Mouse (Mus musculus): ENCODE measurements around the gene Rack1. TPM values are rescaled to one million over a fixed set of nuclear protein-coding genes. Genes with fewer than 3 reads are reported as not detected.
A peak's percentile ranks its signal among the peaks of the same experiment; 100 is the strongest.
"Not testable (repeated sequence)": the region's sequence is repeated elsewhere in the genome, so short reads cannot be mapped to it uniquely, and the experiment has no call there.

The Rack1 gene
- total RNA-seq, 2 experiments from 2014 or later: 223 to 235 TPM

DNA sequence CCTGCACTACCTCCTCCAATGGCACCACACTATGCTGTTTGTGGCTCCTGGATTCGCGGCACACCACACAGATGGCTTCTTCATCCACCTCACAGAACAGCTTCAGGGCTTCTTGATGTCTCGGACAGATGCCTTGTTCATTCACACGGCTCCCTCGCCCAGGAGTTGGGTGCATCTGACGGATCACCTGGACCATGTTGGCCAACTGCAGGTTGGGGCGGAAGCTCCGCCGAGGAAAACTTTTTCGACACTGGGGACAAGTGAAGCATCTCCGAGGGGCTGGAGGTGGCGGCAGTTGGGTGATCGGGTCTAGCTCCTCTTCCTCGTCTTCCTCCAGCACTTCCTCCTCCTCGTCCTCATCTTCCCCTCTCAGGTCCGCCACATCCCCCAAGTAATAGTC is 15.7 kb downstream of the Rack1 start:
- intact Hi-C loops (cut with DNase I): loop anchor here (5.0 kb wide), 1 partner anchor 386 kb away; the partner anchor contains the start of gene Zfp62
- DNase-seq (ENCODE audit: low spot score in 2 of 2): no peak

DNA sequence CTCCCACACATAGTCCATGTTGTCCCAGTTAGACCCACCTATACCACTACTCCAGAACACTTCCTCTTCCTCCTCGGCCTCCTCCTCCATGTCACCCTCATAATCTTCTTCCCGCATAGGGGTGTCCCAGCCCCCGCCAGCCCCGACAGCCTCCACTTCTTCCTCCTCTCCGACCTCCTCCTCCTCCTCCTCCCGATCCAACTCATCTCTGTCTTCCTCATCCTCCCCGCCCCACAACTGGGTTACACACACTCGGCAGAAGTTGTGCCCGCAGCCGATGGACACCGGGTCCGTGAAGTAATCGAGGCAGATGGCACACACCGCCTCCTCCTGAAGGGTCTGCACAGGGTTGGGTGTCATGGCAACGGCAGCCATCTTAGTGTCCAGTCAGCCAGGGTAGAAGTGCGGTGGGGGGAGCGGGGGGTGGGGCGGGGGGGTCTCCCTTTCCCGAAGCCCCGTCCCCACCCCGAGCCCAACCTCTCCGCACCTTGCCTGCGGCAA is 16.2 kb downstream of the Rack1 start:
- intact Hi-C loops (cut with DNase I): loop anchor here (5.0 kb wide), 1 partner anchor 386 kb away; the partner anchor contains the start of gene Zfp62
- DNase-seq (ENCODE audit: low spot score in 2 of 2): peak; percentile 46 to 48

DNA sequence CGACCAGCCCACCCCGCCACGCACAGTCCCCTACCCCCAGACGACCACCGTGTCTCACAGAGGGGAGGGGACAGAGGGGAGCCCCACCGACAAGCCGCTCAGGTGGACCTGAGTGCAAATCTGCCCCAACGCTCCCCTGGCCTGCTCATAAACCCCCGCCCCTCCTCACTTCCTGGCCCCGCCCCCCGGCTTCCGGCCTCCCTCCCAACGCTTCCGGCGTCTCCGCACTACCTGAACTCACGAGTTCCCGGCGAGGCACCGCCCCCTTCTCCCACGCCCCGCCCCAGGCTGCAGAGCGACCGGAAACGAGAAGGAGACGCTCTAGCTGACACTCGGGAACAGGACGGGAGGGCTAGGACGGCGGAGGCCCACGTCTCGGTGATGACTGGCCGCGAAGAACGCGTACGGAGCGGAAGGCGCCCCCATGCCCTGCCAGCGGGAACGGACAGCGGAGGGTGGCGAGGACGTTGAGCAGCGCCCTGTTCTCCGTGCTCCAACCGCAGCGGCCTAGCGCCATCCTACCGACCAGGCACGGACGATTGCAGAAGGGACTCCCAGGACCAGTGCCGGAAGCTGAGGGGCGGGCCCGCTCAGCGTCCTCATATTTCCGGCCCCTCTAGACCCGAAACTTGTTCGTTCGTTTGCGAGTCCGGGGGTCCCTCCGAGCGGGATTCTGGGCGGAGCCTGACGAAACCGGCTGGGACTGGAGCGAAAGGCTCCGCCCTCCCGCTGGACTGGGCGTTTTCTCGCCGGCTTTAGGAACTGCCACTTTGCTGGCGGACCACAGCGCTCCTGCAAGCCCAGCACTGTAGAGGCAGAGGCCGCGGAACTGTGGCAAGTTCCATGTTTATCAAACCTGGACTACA is 16.9 kb downstream of the Rack1 start, which contains the start of gene Trim41:
Gene Trim41, minus strand, starts transcription at position 554 of the 866 bp plus-strand sequence.
- intact Hi-C loops (cut with DNase I): loop anchor here (1.0 to 5.0 kb wide), 3 partner anchors 17 to 385 kb away; partner anchors contain the start of genes Rack1 and Zfp62

DNA sequence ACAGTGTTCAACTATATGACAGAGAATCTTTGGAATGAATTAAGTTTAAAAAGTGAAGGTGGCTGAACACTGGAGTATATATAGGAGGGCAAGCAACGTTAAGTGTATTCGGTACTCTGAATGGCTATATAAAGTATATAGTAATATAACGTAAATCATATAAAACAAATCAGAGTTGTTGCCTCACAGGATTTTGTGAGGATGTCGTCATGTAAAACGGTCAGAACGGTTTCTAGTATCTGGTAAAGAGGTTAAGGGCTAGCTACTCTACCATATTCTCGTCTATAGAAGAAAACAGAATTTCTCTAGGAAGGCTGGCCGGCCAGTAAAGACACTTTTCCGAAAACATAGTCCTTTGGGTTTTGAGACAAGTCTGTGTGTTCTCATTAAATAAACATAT is 17.7 kb downstream of the Rack1 start:
- no peak for DNase-seq (ENCODE audit: low spot score in 2 of 2)
- intact Hi-C loops (cut with DNase I): loop anchor here (1.0 to 5.0 kb wide), 4 partner anchors 17 to 385 kb away; partner anchors contain the start of genes Rack1 and Zfp62

More for the DNA sequence above, 16.9 kb downstream of the Rack1 start, which contains the start of gene Trim41:
- peak; percentile 99 for DNase-seq (ENCODE audit: low spot score in 2 of 2)

DNA sequence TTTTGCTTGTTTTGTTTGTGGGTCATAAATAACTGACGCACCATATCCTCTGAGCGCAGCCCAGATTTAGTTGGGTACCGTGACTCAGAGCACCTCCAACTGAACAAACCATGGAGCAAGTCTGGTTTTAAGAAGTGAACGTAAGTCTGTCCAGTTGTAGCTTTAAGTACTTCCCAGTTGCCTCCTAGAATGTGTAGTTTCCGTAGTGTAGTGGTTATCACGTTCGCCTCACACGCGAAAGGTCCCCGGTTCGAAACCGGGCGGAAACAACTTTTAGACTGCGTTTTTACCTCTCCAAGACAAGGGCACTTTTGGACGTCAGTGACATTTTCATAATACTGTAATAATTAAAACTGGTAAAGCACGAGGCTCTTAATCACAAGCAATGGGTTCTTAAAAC is 18.2 kb downstream of the Rack1 start:
- intact Hi-C loops (cut with DNase I): loop anchor here (2.0 to 5.0 kb wide), 2 partner anchors 16 to 384 kb away; partner anchors contain the start of gene Zfp62
- peak; percentile 88 to 95 for DNase-seq (ENCODE audit: low spot score in 2 of 2)

DNA sequence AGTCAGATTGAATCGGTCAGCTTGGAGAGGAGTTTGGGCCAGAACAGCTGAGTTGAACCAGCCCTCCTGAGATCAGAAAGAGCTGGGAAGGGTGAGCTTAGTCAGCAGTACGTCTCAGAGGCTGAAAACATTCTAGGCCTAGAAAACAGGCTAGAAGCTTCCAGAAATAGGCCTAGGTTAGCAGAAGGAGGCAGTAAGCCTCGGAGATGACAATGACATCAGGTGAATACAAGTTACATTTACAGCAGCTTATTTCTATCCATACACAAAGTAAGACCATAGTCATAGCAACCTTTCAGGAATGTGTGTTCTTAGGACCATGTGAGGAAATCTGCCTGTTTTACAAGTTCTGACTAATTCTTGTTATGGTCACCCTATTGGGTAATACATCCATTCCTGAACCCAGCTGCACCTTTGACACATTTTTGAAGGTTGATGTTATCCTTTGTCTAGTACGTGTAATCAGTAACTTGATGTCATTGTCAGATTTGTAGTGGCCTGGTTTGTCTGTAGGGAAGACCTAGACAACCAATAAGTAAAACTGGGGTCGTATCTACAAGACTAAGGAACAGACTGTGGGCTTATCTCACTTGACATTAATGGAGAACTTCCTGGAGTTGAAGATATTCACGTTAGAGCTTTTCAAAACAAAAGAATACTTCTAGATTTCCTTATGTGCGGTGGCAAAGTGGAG is 19.6 kb downstream of the Rack1 start:
- DNase-seq (ENCODE audit: low spot score in 2 of 2): no peak
- intact Hi-C loops (cut with DNase I): loop anchor here (2.0 to 5.0 kb wide), 2 partner anchors 15 to 383 kb away; partner anchors contain the start of gene Zfp62

DNA sequence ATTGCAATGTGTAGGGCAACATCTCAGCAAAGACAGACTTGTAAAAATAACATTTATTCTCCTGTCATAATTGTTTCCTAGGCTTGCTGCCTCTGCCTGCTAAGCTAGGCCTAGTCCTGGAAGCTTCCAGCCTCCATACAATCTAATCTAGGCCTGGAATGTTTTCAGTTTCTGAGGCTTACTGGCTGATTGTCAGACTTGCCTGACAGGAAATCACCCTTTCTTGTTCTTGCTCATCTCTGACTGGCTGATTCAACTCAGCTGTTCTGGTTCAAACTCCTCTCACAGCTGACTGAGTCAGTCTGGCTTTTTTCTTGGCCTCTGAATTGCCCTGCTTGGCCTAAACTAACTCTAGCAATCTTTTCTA is 20.2 kb downstream of the Rack1 start:
- DNase-seq (ENCODE audit: low spot score in 2 of 2): no peak
- intact Hi-C loops (cut with DNase I): no loop called here

DNA sequence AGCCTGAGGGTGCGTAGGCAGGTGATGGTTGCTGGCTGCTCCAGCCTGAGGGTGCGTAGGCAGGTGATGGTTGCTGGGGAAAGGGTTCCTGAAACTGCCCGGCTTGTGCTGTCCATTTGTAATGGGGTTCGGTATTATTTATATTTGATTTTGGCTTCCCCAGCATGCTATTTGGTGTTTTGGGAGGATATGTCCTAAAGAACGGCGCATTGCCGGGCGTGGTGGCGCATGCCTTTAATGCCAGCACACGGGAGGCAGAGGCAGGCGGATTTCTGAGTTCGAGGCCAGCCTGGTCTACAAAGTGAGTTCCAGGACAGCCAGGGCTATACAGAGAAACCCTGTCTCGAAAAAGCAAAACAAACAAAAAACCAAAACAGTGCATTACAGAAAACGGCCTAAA is 21.2 kb downstream of the Rack1 start:
- intact Hi-C loops (cut with DNase I); DNase-seq (ENCODE audit: low spot score in 2 of 2): not testable (repeated sequence)

DNA sequence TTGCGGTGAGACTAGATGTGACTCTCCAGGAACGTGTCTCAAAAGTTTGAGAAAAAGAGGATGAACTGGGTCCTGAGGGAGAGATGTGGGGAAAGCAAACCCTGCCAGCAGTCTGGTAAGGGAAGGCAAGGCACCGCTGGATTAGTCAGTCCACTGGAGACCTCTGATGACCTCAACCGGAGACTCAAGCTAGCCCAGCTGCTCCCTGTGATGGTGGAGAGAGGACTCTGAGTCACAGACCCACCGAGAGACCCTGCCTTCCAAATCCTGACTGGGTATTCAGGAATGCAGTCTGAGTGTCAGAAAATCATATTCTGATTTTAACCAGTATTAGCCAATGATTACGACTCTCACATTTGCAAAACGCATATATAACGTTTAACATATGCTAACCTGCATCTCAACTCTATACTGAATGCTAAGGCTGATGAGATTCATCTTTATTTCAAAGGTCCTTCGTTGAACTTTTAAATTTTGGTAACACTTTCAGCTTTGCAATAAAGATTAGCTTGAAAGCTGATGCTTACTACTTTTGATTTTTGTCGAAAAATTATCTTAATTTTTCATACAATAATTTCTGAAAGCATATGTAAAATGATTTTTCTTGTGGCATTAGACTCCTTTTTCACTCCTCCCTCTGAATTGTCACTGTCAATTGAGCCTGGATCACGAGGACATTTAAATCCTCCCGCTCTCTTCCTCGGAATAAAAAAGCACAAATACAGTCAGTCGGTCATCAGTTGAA is 22.8 kb downstream of the Rack1 start:
- DNase-seq (ENCODE audit: low spot score in 2 of 2): no peak
- intact Hi-C loops (cut with DNase I): no loop called here

DNA sequence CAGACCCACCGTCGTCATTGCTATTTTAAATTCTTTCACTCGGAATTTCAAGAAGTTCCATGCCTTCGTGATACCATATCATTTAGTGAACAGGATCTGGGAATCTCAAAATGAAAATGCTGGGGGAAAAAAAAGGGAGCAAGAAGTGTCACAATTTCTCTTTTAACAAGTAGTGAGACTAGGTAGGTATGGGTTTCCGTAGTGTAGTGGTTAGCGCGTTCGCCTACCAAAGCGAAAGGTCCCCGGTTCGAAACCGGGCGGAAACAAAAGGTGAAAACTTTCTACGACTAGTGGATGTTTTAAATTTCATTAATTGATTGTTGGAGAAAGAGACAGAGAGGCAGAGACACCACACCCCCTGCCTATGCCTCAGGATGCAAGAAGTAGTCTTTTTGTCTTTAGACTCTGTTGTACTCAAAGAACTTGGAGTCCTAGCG is 23.4 kb downstream of the Rack1 start:
- intact Hi-C loops (cut with DNase I): no loop called here
- DNase-seq (ENCODE audit: low spot score in 2 of 2): peak; percentile 54 to 62

DNA sequence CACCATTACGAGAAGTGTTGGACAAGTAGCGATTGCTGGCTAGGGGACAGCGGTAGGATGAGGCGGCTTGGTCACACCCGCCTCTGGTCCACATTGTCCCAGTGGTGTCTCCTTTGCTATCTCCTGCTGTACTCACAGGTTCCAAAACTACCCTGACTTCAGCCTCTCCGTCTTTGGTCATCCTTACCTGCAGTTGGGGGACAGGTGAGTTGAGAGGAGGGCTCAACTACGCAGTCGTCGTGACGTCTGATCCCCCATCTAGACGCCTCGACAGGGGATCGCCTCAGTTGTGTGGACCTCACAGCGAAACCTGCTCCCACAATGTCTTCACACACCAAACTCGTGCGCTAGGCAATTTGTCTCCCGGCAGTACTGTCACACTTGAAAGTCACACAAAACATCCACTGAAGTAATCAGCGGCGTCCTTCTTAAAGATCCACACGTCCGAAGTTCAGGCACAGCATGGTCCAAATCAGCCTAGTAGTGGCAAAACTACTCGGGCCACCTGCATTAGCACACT is 24.2 kb downstream of the Rack1 start:
- intact Hi-C loops (cut with DNase I): no loop called here
- DNase-seq (ENCODE audit: low spot score in 2 of 2): no peak

DNA sequence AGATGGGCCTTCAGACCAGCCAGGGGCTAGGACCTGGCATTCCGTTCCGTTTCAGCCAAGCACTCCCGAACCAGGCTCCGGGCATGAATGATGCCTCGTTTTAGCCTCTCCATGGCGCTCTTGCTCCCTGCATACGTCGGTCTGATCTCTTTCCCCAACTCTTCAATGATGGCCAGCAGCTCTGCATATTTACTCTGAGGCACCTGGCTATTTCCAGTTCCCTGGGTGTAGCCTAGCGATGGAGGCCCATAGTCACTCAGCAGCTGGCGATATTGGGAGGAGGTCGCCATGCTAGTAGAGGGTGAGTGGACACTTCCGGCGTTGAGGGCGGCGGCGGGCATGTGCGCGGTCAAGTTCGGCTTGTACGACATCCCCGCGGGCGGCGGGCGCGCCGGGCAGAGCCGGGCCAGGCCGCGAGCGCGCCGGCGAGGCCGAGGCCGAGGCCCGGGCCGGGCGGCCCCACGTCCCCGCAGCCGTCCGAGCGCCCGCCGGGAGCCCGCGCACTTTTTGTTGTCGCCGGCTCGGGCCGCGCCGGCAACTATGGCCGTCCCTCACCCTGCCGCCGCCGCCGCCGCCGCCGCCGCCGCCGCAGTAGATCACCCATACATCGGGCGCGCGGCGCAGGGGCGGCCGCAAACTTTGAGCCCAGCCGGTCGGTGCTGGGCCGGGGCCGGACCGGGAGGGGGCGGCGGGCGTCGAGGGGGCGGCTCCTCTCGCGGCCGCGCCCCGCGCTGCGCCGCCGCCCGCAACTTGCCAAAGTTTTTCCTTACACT is 26.0 kb downstream of the Rack1 start, which contains the start of the genes Trim7 and Gm12184:
Gene Trim7, plus strand, starts transcription at position 162 of the 773 bp plus-strand sequence.
Gene Gm12184, minus strand, starts transcription at position 677 of the 773 bp plus-strand sequence.
- DNase-seq (ENCODE audit: low spot score in 2 of 2); intact Hi-C loops (cut with DNase I): not testable (repeated sequence)

DNA sequence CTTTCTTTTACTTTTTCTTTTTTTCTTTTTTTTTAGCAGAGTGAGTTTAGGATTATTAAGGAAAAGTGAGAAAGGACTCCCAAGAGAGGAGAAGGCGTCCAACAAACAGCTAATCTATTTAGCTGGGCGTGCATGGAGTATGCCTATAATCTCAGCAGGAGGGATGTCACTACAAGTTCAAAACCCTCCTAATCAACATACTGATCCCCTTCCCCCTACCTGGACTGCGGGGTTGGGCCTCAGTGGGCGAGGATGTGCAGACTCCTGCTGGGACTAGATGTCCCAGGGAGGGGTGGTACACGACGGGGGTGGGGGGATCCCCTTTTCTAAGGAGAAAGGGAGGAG is 26.6 kb downstream of the Rack1 start:
- intact Hi-C loops (cut with DNase I): no loop called here
- DNase-seq (ENCODE audit: low spot score in 2 of 2): no peak

DNA sequence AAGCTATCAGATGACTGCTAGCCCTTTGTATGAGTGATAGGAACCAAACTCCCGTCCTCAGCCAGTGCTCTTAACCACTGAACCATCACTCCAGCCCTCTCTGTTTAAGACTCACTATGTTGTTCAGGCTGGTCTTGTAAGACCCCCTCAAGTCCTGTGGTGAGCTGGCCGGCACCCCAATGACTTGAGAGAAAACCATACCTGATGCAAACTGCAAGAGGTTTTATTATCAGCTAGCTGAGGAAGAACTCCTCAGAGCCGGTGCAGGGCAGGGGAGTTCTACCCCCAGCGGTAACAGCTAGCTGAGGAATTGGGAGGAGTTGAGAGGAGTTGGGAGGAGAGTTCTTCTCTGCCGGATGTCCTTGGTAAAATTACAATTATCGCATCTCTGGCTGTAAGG is 27.8 kb downstream of the Rack1 start:
- DNase-seq (ENCODE audit: low spot score in 2 of 2): no peak
- intact Hi-C loops (cut with DNase I): no loop called here

DNA sequence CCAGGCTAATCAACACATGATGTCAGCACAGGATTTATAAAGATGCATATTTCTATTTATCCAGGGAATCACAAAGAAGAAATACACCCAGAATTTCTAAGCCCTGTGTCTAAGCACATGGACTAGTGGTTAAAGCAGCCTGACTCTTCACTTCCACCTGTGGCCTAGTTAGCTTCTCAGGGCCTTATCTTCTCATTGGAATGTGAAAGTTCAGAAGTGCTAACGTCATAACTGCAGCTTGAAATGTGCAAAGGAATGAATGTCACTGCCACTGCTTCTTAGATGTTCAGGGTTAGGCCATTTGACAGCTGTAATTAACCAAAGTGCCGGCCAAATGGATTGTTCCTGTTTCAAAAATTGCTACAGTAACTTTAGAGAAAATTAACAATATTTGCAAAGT is 30.1 kb downstream of the Rack1 start:
- intact Hi-C loops (cut with DNase I): no loop called here
- no peak for DNase-seq (ENCODE audit: low spot score in 2 of 2)

DNA sequence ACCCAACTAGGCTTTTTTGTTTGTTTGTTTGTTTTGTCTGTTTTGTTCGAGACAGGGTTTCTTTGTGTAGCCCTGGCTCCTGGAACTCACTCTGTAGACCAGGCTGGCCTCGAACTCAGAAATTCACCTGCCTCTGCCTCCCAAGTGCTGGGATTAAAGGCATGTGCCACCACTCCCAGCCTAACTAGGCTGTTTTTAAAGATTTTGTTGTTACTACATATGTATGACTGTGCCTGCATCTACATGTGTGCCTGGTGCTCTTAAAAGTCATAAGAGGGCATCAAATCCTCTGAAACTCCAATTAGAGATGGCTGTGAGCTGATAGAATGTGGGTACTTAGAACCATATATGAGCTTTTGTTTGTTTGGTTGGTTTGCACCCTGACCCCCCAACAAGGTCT is 31.1 kb downstream of the Rack1 start:
- intact Hi-C loops (cut with DNase I): no loop called here
- DNase-seq (ENCODE audit: low spot score in 2 of 2): no peak

DNA sequence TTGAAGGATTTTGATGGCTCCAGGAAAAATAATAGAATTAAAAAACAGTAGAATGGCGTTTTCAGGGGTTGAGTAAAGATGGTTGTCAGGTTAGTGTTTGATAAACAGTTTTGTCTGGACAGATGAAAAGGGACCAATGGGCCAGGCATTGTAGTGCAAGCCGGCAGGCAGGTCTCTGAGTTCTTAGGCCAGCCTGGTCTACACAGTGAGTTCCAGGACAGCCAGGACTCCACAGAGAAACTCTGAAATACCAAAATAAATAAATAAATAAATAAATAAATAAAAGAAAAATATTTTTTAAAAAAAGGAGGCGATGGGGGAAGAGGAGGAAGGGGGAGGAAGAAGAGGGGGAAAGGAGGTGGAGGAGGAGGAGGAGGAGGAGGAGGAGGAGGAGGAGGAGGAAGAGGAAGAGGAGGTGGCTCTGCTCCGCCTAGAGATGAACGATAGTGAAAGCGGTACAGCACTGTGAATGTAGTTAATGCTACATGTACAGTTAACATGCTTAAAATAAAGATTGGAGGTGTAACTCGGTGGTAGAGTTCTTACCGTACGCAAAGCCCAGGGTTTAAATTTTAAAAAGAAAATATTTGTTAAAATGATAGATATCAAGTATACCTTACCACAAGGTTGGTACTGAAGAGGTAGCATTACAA is 33.1 kb downstream of the Rack1 start:
- DNase-seq (ENCODE audit: low spot score in 2 of 2): no peak
- intact Hi-C loops (cut with DNase I): no loop called here

Measured in left cerebral cortex, postnatal 25 days (tissue).